Mouse (Mus musculus) testis, adult 2 months (tissue): Measurements from ENCODE around the gene Grasp. TPM values are rescaled to one million over a fixed set of nuclear protein-coding genes. Genes with fewer than 3 reads are reported as not detected.

Source experiments
- H3K27ac ChIP-seq: fragments of 200-500 bp; 2 replicates; pipeline ENCODE4 v1.5.1; 2012; ENCODE audit warnings: low read depth, low read length; ENCODE audit not compliant: control insufficient read depth, insufficient read depth
- H3K27me3 ChIP-seq: fragments of 200-500 bp; 2 replicates; pipeline ENCODE4 v1.6.1; 2012; ENCODE audit warnings: mild to moderate bottlenecking, low read length, moderate library complexity; ENCODE audit not compliant: control insufficient read depth, insufficient read depth
- H3K36me3 ChIP-seq: fragments of 200-500 bp; 2 replicates; pipeline ENCODE4 v1.6.1; 2012; ENCODE audit warnings: mild to moderate bottlenecking, low read length; ENCODE audit not compliant: control insufficient read depth, insufficient read depth
- H3K4me1 ChIP-seq: fragments of 200-500 bp; 2 replicates; pipeline ENCODE4 v1.6.1; 2012; ENCODE audit warnings: low read length; ENCODE audit not compliant: control insufficient read depth, insufficient read depth
- H3K4me3 ChIP-seq: fragments of 200-500 bp; 2 replicates; pipeline ENCODE4 v1.5.1; 2012; ENCODE audit warnings: low read depth, mild to moderate bottlenecking, low read length, moderate library complexity, mixed read lengths; ENCODE audit not compliant: control insufficient read depth
- CTCF ChIP-seq: fragments of 200-500 bp; IDR thresholded peaks from 2 replicates; pipeline ENCODE4 v1.5.1; 2012; ENCODE audit warnings: low read depth, mild to moderate bottlenecking, inconsistent platforms, low read length, moderate library complexity; ENCODE audit not compliant: control insufficient read depth, insufficient read depth, insufficient replicate concordance
- POLR2A ChIP-seq: fragments of 200-500 bp; IDR thresholded peaks from 2 replicates; pipeline ENCODE4 v1.6.1; 2012; ENCODE audit warnings: low read depth, mild to moderate bottlenecking, inconsistent platforms, low read length, moderate library complexity; ENCODE audit not compliant: control insufficient read depth
- polyA plus RNA-seq: library from polyadenylated mRNA; depleted of rRNA; stranded (reverse); fragments of >200 nt; gene quantifications from 2 replicates; pipeline ENCODE4 v1.2.3, GENCODE M21; 2012

The Grasp gene
- polyA plus RNA-seq, 1 experiment: 1.8 TPM

GRCm38 (mm10) chr15:101253563-101253885, 29.5 kb downstream of the Grasp start:
- Histone ChIP-seq H3K36me3 (no peaks in the 10 kb centered on the region), H3K27me3 (no peaks in the 10 kb centered on the region), H3K27ac (no peak overlapping the region), H3K4me1 (peaks cover 14% of the 10 kb centered on the region), H3K4me3 (peak overlapping the region; percentile 33)
- TF ChIP-seq CTCF (no peak), POLR2A (no peak)

- Histone ChIP-seq H3K27me3 (no peaks in the 10 kb centered on the region), H3K4me1 (peaks cover 14% of the 10 kb centered on the region), H3K4me3 (peak within 1 kb of the TSS; percentile 71), H3K27ac (no peak within 1 kb of the TSS), H3K36me3 (no peaks in the 10 kb centered on the region)
- TF ChIP-seq POLR2A: no peak
- TF ChIP-seq CTCF: no peak
Observed at GRCm38 (mm10) chr15:101253886-101254795, 30.2 kb downstream of the Grasp start, which contains the start of gene Nr4a1. Gene Nr4a1, plus strand, starts transcription at chr15:101254269.

GRCm38 (mm10) chr15:101255842-101256462, 32.0 kb downstream of the Grasp start:
- Histone ChIP-seq H3K27ac (no peak overlapping the region), H3K4me1 (peaks cover 14% of the 10 kb centered on the region), H3K4me3 (no peak overlapping the region), H3K36me3 (no peaks in the 10 kb centered on the region), H3K27me3 (no peaks in the 10 kb centered on the region)
- TF ChIP-seq CTCF: no peak
- no peak for TF ChIP-seq POLR2A

- TF ChIP-seq POLR2A: no peak
- TF ChIP-seq CTCF: no peak
- peaks cover 14% of the 10 kb centered on the region for H3K4me1 ChIP-seq
- no peaks in the 10 kb centered on the region for H3K36me3 ChIP-seq
- H3K27ac ChIP-seq: no peak overlapping the region
- H3K4me3 ChIP-seq: no peak overlapping the region
- H3K27me3 ChIP-seq: no peaks in the 10 kb centered on the region
Observed at GRCm38 (mm10) chr15:101256463-101257206, 32.6 kb downstream of the Grasp start.

GRCm38 (mm10) chr15:101258420-101258819, 34.4 kb downstream of the Grasp start:
- H3K4me3 ChIP-seq: no peak overlapping the region
- no peak overlapping the region for H3K27ac ChIP-seq
- H3K36me3 ChIP-seq: no peaks in the 10 kb centered on the region
- TF ChIP-seq POLR2A: no peak
- no peak for TF ChIP-seq CTCF
- peaks cover 14% of the 10 kb centered on the region for H3K4me1 ChIP-seq
- no peaks in the 10 kb centered on the region for H3K27me3 ChIP-seq

GRCm38 (mm10) chr15:101259922-101260321, 35.9 kb downstream of the Grasp start:
- Histone ChIP-seq H3K27ac (no peak overlapping the region), H3K4me1 (no peaks in the 10 kb centered on the region), H3K27me3 (no peaks in the 10 kb centered on the region), H3K36me3 (no peaks in the 10 kb centered on the region), H3K4me3 (no peak overlapping the region)
- TF ChIP-seq POLR2A (no peak), CTCF (no peak)

GRCm38 (mm10) chr15:101260387-101260786, 36.4 kb downstream of the Grasp start:
- Histone ChIP-seq H3K27me3 (no peaks in the 10 kb centered on the region), H3K4me3 (no peak overlapping the region), H3K4me1 (no peaks in the 10 kb centered on the region), H3K27ac (no peak overlapping the region), H3K36me3 (no peaks in the 10 kb centered on the region)
- TF ChIP-seq POLR2A: no peak
- no peak for TF ChIP-seq CTCF
